Mouse (Mus musculus) CH12.LX (cell line): ENCODE data around the gene Trim10. TPM values are rescaled to one million over a fixed set of nuclear protein-coding genes. Genes with fewer than 3 reads are reported as not detected.

Experiments used
- DNase-seq: peaks from one replicate; pipeline ENCODE4 v3.0.0-alpha.2; 2013; ENCODE audit errors: extremely low read depth
- H3K27ac ChIP-seq: 2 replicates; pipeline ENCODE4 v1.5.1; 2012; ENCODE audit warnings: low read depth, mild to moderate bottlenecking, control low read depth, moderate library complexity; ENCODE audit not compliant: insufficient read depth
- H3K27me3 ChIP-seq: replicated peaks from 2 replicates; pipeline ENCODE3; 2012; ENCODE audit warnings: inconsistent platforms
- H3K36me3 ChIP-seq, 2 experiments: replicated peaks in 1 of 2; 2 replicates each; pipeline versions ENCODE3 to v1.6.1; 2012; ENCODE audit warnings: inconsistent platforms in 1 of 2, low read length in 1 of 2, mild to moderate bottlenecking in 1 of 2, mixed read lengths in 1 of 2, moderate library complexity in 1 of 2; ENCODE audit not compliant: control insufficient read depth in 1 of 2, insufficient read depth in 1 of 2
- H3K4me1 ChIP-seq, 2 experiments: 2 replicates each; pipeline ENCODE4 v1.6.1; 2012; ENCODE audit warnings: inconsistent platforms in 1 of 2, moderate library complexity in 1 of 2; ENCODE audit not compliant: insufficient read depth in 2 of 2, control insufficient read depth in 1 of 2
- H3K4me2 ChIP-seq: 2 replicates; pipeline ENCODE4 v1.6.1; 2012; ENCODE audit warnings: low read depth, mild to moderate bottlenecking, control low read depth; ENCODE audit not compliant: poor library complexity, insufficient read depth, severe bottlenecking
- H3K4me3 ChIP-seq, 3 experiments: fragments of 150-350 bp in 1 of 3; sonication (generic) in 1 of 3; replicated peaks in 1 of 3; 2 replicates each; pipeline versions ENCODE3 to v1.5.1; 2011 to 2012; ENCODE audit warnings: low read depth in 2 of 3, low read length in 2 of 3, mild to moderate bottlenecking in 2 of 3, moderate library complexity in 2 of 3, control low read depth in 1 of 3, improper control_type of control experiment in 1 of 3, inconsistent platforms in 1 of 3, mixed read lengths in 1 of 3; ENCODE audit not compliant: poor library complexity in 1 of 3
- H3K79me2 ChIP-seq: replicated peaks from 2 replicates; pipeline ENCODE4 v1.6.1; 2012; ENCODE audit warnings: mild to moderate bottlenecking, moderate library complexity; ENCODE audit not compliant: control insufficient read depth, poor library complexity, insufficient read depth, severe bottlenecking; ENCODE audit errors: extremely low read depth
- H3K9ac ChIP-seq: 2 replicates; pipeline ENCODE4 v1.6.1; 2012; ENCODE audit warnings: low read depth, mild to moderate bottlenecking, control low read depth, moderate library complexity; ENCODE audit not compliant: insufficient read depth
- H3K9me3 ChIP-seq: replicated peaks from 2 replicates; pipeline ENCODE3; 2012; ENCODE audit warnings: low read length, inconsistent platforms, mixed read lengths
- BHLHE40 ChIP-seq: IDR thresholded peaks from 2 replicates; pipeline ENCODE4 v1.6.1; 2011; ENCODE audit warnings: mild to moderate bottlenecking, low read depth, low read length, improper control_type of control experiment
- E2F4 ChIP-seq: IDR thresholded peaks from 2 replicates; pipeline ENCODE4 v1.6.1; 2011; ENCODE audit warnings: low read depth, low read length, improper control_type of control experiment; ENCODE audit not compliant: insufficient replicate concordance
- ELF1 ChIP-seq: IDR thresholded peaks from 2 replicates; pipeline ENCODE4 v1.6.1; 2014; ENCODE audit warnings: low read depth, mild to moderate bottlenecking, inconsistent platforms, low read length, improper control_type of control experiment
- EP300 ChIP-seq: IDR thresholded peaks from 2 replicates; pipeline ENCODE4 v1.6.1; 2011; ENCODE audit warnings: low read length, improper control_type of control experiment
- GABPA ChIP-seq: IDR thresholded peaks from 2 replicates; pipeline ENCODE4 v1.6.1; 2012; ENCODE audit warnings: low read depth, low read length, improper control_type of control experiment, inconsistent platforms; ENCODE audit not compliant: insufficient replicate concordance
- HCFC1 ChIP-seq: IDR thresholded peaks from 2 replicates; pipeline ENCODE4 v1.6.1; 2012; ENCODE audit warnings: low read depth, mild to moderate bottlenecking, inconsistent platforms, low read length, improper control_type of control experiment
- IRF4 ChIP-seq: IDR thresholded peaks from 2 replicates; pipeline ENCODE4 v1.6.1; 2014; ENCODE audit warnings: low read depth, mild to moderate bottlenecking, inconsistent platforms, low read length, improper control_type of control experiment
- JUN ChIP-seq: IDR thresholded peaks from 2 replicates; pipeline ENCODE4 v1.6.1; 2011; ENCODE audit warnings: low read depth, mild to moderate bottlenecking, low read length, improper control_type of control experiment, moderate library complexity; ENCODE audit not compliant: insufficient read depth
- JUND ChIP-seq: conservative IDR thresholded peaks from 2 replicates; pipeline ENCODE4 v1.6.1; 2011; ENCODE audit warnings: low read depth, low read length, improper control_type of control experiment
- KAT2A ChIP-seq: IDR thresholded peaks from 2 replicates; pipeline ENCODE4 v1.6.1; 2012; ENCODE audit warnings: low read length, improper control_type of control experiment, inconsistent platforms; ENCODE audit not compliant: insufficient replicate concordance
- MAFK ChIP-seq: IDR thresholded peaks from 2 replicates; pipeline ENCODE4 v1.6.1; 2011; ENCODE audit warnings: low read length, improper control_type of control experiment; ENCODE audit not compliant: insufficient replicate concordance
- MAX ChIP-seq: IDR thresholded peaks from 2 replicates; pipeline ENCODE4 v1.6.1; 2011; ENCODE audit warnings: low read length, improper control_type of control experiment
- MAZ ChIP-seq: IDR thresholded peaks from 2 replicates; pipeline ENCODE4 v1.6.1; 2012; ENCODE audit warnings: low read depth, mild to moderate bottlenecking, inconsistent platforms, low read length, improper control_type of control experiment, moderate library complexity
- MXI1 ChIP-seq: IDR thresholded peaks from 2 replicates; pipeline ENCODE4 v1.6.1; 2011; ENCODE audit warnings: mild to moderate bottlenecking, low read depth, low read length, improper control_type of control experiment
- MYC ChIP-seq: IDR thresholded peaks from 2 replicates; pipeline ENCODE4 v1.6.1; 2011; ENCODE audit warnings: low read depth, mild to moderate bottlenecking, improper control_type of control experiment, low read length
- NELFE ChIP-seq: IDR thresholded peaks from 2 replicates; pipeline ENCODE4 v1.6.1; 2011; ENCODE audit warnings: low read depth, low read length, improper control_type of control experiment
- NRF1 ChIP-seq: IDR thresholded peaks from 2 replicates; pipeline ENCODE4 v1.6.1; 2014; ENCODE audit warnings: low read depth, mild to moderate bottlenecking, inconsistent platforms, low read length, improper control_type of control experiment, moderate library complexity
- PAX5 ChIP-seq: IDR thresholded peaks from 2 replicates; pipeline ENCODE4 v1.6.1; 2012; ENCODE audit warnings: low read length, inconsistent platforms, mixed read lengths
- POLR2AphosphoS2 ChIP-seq: IDR thresholded peaks from 2 replicates; pipeline ENCODE4 v1.6.1; 2011; ENCODE audit warnings: low read depth, low read length, improper control_type of control experiment
- RAD21 ChIP-seq: IDR thresholded peaks from 2 replicates; pipeline ENCODE4 v1.6.1; 2011; ENCODE audit warnings: low read depth, mild to moderate bottlenecking, low read length, improper control_type of control experiment, moderate library complexity
- RCOR1 ChIP-seq: conservative IDR thresholded peaks from 2 replicates; pipeline ENCODE4 v1.6.1; 2012; ENCODE audit warnings: low read depth, mild to moderate bottlenecking, inconsistent platforms, low read length, improper control_type of control experiment
- SMC3 ChIP-seq: IDR thresholded peaks from 2 replicates; pipeline ENCODE4 v1.6.1; 2011; ENCODE audit warnings: low read depth, low read length, improper control_type of control experiment
- TBP ChIP-seq: conservative IDR thresholded peaks from 2 replicates; pipeline ENCODE4 v1.6.1; 2011; ENCODE audit warnings: low read depth, low read length, improper control_type of control experiment
- UBTF ChIP-seq: IDR thresholded peaks from 2 replicates; pipeline ENCODE4 v1.6.1; 2012; ENCODE audit warnings: low read depth, mild to moderate bottlenecking, inconsistent platforms, low read length, improper control_type of control experiment, moderate library complexity
- USF2 ChIP-seq: conservative IDR thresholded peaks from 2 replicates; pipeline ENCODE4 v1.6.1; 2011; ENCODE audit warnings: low read depth, low read length, improper control_type of control experiment
- ZC3H11A ChIP-seq: IDR thresholded peaks from 2 replicates; pipeline ENCODE4 v1.6.1; 2012; ENCODE audit warnings: low read depth, mild to moderate bottlenecking, inconsistent platforms, low read length, improper control_type of control experiment
- ZNF384 ChIP-seq: IDR thresholded peaks from 2 replicates; pipeline ENCODE4 v1.6.1; 2012; ENCODE audit warnings: low read depth, low read length, improper control_type of control experiment, inconsistent platforms
- dilution Hi-C: fragments of 300-500 bp; cut with MboI; formaldehyde crosslinking; loops from 2 replicates; pipeline ENCODE4 v1.14.3; 2020; ENCODE audit warnings: low sequenced_read_pairs; ENCODE audit not compliant: extremely low pct_unique_long_range_greater_than_20kb, extremely low pct_ligation_motif_present
- in situ Hi-C: fragments of 300-500 bp; cut with MboI; formaldehyde crosslinking; loops from 3 replicates; pipeline ENCODE4 v1.14.3; 2019; ENCODE audit warnings: low sequenced_read_pairs, low pct_ligation_motif_present, low pct_unique_long_range_greater_than_20kb, mixed read lengths
- polyA plus RNA-seq: library from polyadenylated mRNA; unstranded; fragments of >175 nt; gene quantifications from 2 replicates; pipeline ENCODE4 v1.2.1, GENCODE M21; 2012; ENCODE audit warnings: low read depth; ENCODE audit not compliant: insufficient read length
- total RNA-seq, 2 experiments: library from RNA; depleted of rRNA; stranded (reverse); fragments of 300-350 nt in 1 of 2; fragments of >200 nt in 1 of 2; gene quantifications; 2 replicates each; pipeline ENCODE4 v1.2.3; 2012 to 2014

The Trim10 gene
- total and polyA plus RNA-seq, 3 experiments = not detected

DNA sequence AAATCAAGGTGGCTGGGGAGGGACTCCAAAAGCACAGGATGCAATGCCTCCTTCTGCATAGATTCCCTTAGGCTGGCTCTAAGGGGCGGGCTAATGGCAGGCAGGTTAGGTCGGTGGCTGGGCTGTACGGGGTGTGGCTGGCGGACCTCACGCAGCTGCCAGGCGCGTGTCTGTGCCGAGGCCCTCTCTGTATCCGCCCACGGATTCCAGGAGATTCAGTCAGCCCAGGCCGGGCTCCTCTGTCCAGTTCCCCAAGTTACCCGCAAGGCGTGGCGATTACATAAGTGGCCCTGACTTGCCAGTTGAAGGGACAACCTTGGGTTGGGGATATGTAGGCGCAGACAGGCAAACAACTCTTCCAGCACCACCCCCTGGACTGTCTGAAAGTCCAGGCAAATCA lies 50.9 kb downstream of the Trim10 start:
- dilution Hi-C loops (no loop called here), in situ Hi-C loops (no loop called here)
- no peaks in the 10 kb centered on the region for H3K9me3 ChIP-seq
- peaks cover 6% of the 10 kb centered on the region for H3K27me3 ChIP-seq
- no peaks in the 10 kb centered on the region for H3K36me3 ChIP-seq
- no peaks in the 10 kb centered on the region for H3K79me2 ChIP-seq
- no peak for DNase-seq
- H3K4me3 ChIP-seq = no peak overlapping the region
- no peak overlapping the region for H3K9ac ChIP-seq
- TF ChIP-seq SMC3 = no peak
- no peak overlapping the region for H3K4me2 ChIP-seq
- no peak overlapping the region for H3K27ac ChIP-seq
- no peaks in the 10 kb centered on the region for H3K4me1 ChIP-seq

GRCm38 (mm10) chr17:36922715-36923114 lies 53.3 kb downstream of the Trim10 start:
- TF ChIP-seq MXI1 (no peak), GABPA (no peak), ZNF384 (no peak), MAZ (no peak), NRF1 (no peak), POLR2AphosphoS2 (no peak), ELF1 (no peak), ZC3H11A (no peak), NELFE (no peak), USF2 (no peak), UBTF (no peak), RAD21 (no peak)
- in situ Hi-C loops = no loop called here

DNA sequence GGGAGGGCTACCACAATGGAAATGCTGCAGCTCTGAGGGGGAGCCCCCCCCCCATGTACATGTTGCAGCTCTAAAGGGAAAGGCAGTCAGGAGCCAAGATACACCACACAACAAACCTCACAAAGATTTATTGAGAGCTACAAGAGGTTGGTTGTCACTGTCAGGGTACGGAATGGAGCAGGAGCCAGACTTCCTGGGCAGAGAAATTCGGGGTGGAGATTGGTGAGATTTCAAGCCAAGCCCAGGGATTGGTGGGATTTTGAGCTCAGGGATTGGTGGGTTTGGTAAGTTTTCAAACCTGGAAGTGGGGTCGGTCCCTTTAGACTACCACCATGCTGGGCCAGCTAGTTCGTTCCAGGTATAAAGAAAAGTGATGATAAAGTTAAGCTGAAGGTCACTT lies 54.1 kb downstream of the Trim10 start:
- in situ Hi-C loops = no loop called here
- no peak overlapping the region for H3K9ac ChIP-seq
- H3K9me3 ChIP-seq = no peaks in the 10 kb centered on the region
- H3K4me2 ChIP-seq = no peak overlapping the region
- no peaks in the 10 kb centered on the region for H3K79me2 ChIP-seq
- H3K27me3 ChIP-seq = peaks cover 15% of the 10 kb centered on the region
- TF ChIP-seq JUND (no peak), MYC (no peak), NRF1 (no peak), MAFK (no peak), NELFE (no peak), EP300 (no peak), TBP (no peak), E2F4 (no peak), KAT2A (no peak), MXI1 (no peak), RCOR1 (no peak), HCFC1 (no peak), PAX5 (no peak), IRF4 (no peak), ZNF384 (no peak), JUN (no peak), BHLHE40 (no peak), MAX (no peak)
- H3K4me1 ChIP-seq = no peaks in the 10 kb centered on the region
- dilution Hi-C loops = no loop called here
- no peak overlapping the region for H3K27ac ChIP-seq
- DNase-seq = no peak
- no peaks in the 10 kb centered on the region for H3K36me3 ChIP-seq
- no peak overlapping the region for H3K4me3 ChIP-seq

More at GRCm38 (mm10) chr17:36922715-36923114, 53.3 kb downstream of the Trim10 start:
- Histone ChIP-seq H3K27ac (no peak overlapping the region), H3K79me2 (no peaks in the 10 kb centered on the region), H3K36me3 (no peaks in the 10 kb centered on the region), H3K4me2 (no peak overlapping the region; the same call in 1 of the 2 replicates), H3K27me3 (peaks cover 13% of the 10 kb centered on the region), H3K4me3 (no peak overlapping the region), H3K9ac (no peak overlapping the region), H3K4me1 (no peaks in the 10 kb centered on the region), H3K9me3 (no peaks in the 10 kb centered on the region)
- no peak for DNase-seq
- dilution Hi-C loops = no loop called here
